Mouse (Mus musculus): ENCODE results near the gene Olfr1254. TPM values are rescaled to one million over a fixed set of nuclear protein-coding genes. Genes with fewer than 3 reads are reported as not detected.

Olfr1254 gene
- not detected for total RNA-seq (2023)

DNA sequence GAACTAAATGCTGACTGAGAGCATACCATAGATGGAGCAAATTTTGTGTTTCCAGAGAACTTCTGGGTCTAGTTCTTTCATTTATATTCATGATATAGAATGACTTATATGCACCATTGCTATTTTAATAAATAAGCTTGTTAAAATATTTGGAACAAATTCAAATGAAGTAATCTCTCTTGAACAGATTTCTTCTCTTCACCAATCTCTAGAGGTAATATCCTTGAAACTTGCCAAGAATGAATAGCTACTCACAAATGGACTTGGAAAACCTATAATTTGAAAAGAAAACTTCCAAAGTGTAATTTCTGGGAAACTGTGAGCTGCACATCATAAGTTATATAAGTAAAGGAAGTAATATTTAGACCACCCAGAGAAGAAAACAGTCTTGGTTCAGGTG is at the start of gene Olfr1254:
Gene Olfr1254, minus strand, starts transcription at position 101 of the 400 bp plus-strand sequence.

DNA sequence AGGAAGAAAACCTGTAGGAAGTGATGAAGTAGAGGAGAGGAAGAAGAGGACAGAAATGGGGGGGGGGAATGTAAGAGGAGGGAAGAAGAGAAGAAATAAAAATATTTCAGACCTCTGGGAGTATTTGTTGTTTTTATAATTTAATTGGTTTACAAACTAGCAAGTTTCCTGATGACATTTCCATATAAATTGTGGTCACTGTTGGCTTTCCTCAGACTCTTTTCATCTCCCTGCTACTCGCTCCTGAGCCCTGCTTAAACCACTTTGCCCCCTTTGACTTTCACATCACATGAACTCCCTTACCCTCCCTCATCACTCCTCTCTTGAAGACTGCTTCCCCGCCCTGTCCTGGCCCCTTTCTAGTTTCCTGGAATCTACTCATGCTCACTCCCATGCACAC is 48.0 kb upstream of the Olfr1254 start, which contains the start of gene Olfr1256:
Gene Olfr1256, minus strand, starts transcription at position 101 of the 400 bp plus-strand sequence.

DNA sequence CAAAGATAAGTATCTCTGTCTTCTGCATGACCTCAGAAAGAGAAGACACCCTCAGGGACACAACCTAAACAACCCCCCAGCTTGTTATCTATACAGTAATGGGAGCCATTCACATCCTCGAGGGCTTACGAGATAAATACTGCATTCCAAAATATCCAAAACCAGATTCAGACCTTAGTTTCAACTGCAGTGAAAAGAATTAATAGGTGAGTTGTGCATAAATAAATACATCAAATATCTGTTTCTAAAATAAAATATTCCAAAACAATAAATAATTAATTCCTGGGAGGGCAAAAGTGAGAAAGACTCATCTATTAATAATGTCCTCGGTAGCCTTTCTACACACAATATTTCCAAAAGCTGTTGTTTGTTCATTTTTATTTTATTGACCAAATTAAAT is 18.3 kb upstream of the Olfr1254 start, which contains the start of gene Olfr1255:
Gene Olfr1255, plus strand, starts transcription at position 301 of the 400 bp plus-strand sequence.

GRCm38 (mm10) chr2:89756990-89757389 is 36.4 kb downstream of the Olfr1254 start, which contains the start of gene Olfr1253:
Olfr1253 (minus strand) TSS chr2:89757090.

Other genes with a start within 250 kb of the Olfr1254 start
- gene Olfr1245, start 215.2 kb downstream of the Olfr1254 start, total RNA-seq (2023): not detected
- not detected for gene Olfr1246, start 200.5 kb downstream of the Olfr1254 start, total RNA-seq (2023)
- not detected for gene Olfr1247, start 179.5 kb downstream of the Olfr1254 start, total RNA-seq (2023)
- gene Olfr1248, start 175.4 kb downstream of the Olfr1254 start, total RNA-seq (2023): not detected
- gene Olfr1249, start 158.6 kb downstream of the Olfr1254 start, total RNA-seq (2023): not detected
- gene Olfr1250, start 132.2 kb downstream of the Olfr1254 start, total RNA-seq (2023): not detected
- not detected for gene Olfr1251, start 121.7 kb downstream of the Olfr1254 start, total RNA-seq (2023)
- not detected for gene Olfr1252, start 68.6 kb downstream of the Olfr1254 start, total RNA-seq (2023)
- gene Olfr1253, start 36.5 kb downstream of the Olfr1254 start, total RNA-seq (2023): not detected
- not detected for gene Olfr1255, start 18.4 kb upstream of the Olfr1254 start, total RNA-seq (2023)
- not detected for gene Olfr1256, start 47.9 kb upstream of the Olfr1254 start, total RNA-seq (2023)
- gene Olfr48, start 54.6 kb upstream of the Olfr1254 start, total RNA-seq (2023): not detected
- not detected for gene Olfr1257, start 84.8 kb upstream of the Olfr1254 start, total RNA-seq (2023)
- not detected for gene Olfr1258, start 133.7 kb upstream of the Olfr1254 start, total RNA-seq (2023)
- not detected for gene Olfr1259, start 155.0 kb upstream of the Olfr1254 start, total RNA-seq (2023)
- gene Olfr1260, start 180.7 kb upstream of the Olfr1254 start, total RNA-seq (2023): not detected
- gene Olfr1261, start 197.6 kb upstream of the Olfr1254 start, total RNA-seq (2023): not detected
- gene Olfr1262, start 206.5 kb upstream of the Olfr1254 start, total RNA-seq (2023): not detected
- gene Olfr1263, start 218.5 kb upstream of the Olfr1254 start, total RNA-seq (2023): not detected
- gene Olfr1264, start 232.0 kb upstream of the Olfr1254 start, total RNA-seq (2023): not detected
- gene Olfr1265, start 241.7 kb upstream of the Olfr1254 start, total RNA-seq (2023): not detected

Data from CD4-positive naive resting alpha-beta T cell, adult 57 days (primary cell).